In genomic region chr13:32776350-32776749, GRCm38 (mm10) we compare ENCODE assay signal across 17 mouse cellular contexts. TPM values are rescaled to one million over a fixed set of nuclear protein-coding genes. Genes with fewer than 3 reads are reported as not detected.
DNase-seq lines count a peak whose midpoint lies in the region; ATAC-seq lines count a peak whose summit lies in the region.
"Had no signal": no experiment of that assay in that cellular context is flagged by ENCODE, and none has a peak within 500 bp of the region (broad histone marks: within the 10 kb centered on the region; RNA-seq: fewer than 3 reads in every experiment).

No protein-coding gene starts in this region.

- H3K4me3 ChIP-seq in heart, embryonic 13.5 days: no peak overlapping the region
- no peak overlapping the region for H3K4me3 ChIP-seq in heart, embryonic 16.5 days (ENCODE audit: low read length)
- H3K4me3 ChIP-seq: erythroblast, embryonic 14.5 days; left cerebral cortex, adult 2 months; midbrain, embryonic 10.5 days; neural tube, embryonic 12.5 days had no signal

- H3K9me3 ChIP-seq in heart, embryonic 13.5 days: no peaks in the 10 kb centered on the region
- H3K9me3 ChIP-seq in heart, embryonic 16.5 days (replicated peaks; ENCODE audit: control insufficient read depth, low read length): no peaks in the 10 kb centered on the region
- H3K9me3 ChIP-seq: midbrain, embryonic 10.5 days; neural tube, embryonic 12.5 days had no signal

- WGBS in heart, embryonic 13.5 days: 71% methylated on average over 10 of the region's 10 CpGs
- WGBS in heart, embryonic 16.5 days: 74% methylated on average over 10 of the region's 10 CpGs

- intact Hi-C loops in left cerebral cortex, postnatal 14 days (cut with DNase I): no loop called here

- peaks cover 21% of the 10 kb centered on the region for H3K4me1 ChIP-seq in heart, embryonic 13.5 days
- peaks cover 17% of the 10 kb centered on the region for H3K4me1 ChIP-seq in heart, embryonic 16.5 days (ENCODE audit: control insufficient read depth, insufficient read depth, low read length)
- H3K4me1 ChIP-seq: midbrain, embryonic 10.5 days; neural tube, embryonic 12.5 days had no signal

- peak overlapping the region; percentile 52 for H3K27ac ChIP-seq in heart, embryonic 13.5 days (replicated peaks)
- H3K27ac ChIP-seq in heart, embryonic 16.5 days (ENCODE audit: low read length): peak overlapping the region; percentile 73
- H3K27ac ChIP-seq: hindbrain, postnatal 0 days; left cerebral cortex, adult 2 months; midbrain, embryonic 10.5 days; neural tube, embryonic 12.5 days; stomach, postnatal 0 days had no signal

- no peaks in the 10 kb centered on the region for H3K27me3 ChIP-seq in heart, embryonic 13.5 days (replicated peaks)
- no peaks in the 10 kb centered on the region for H3K27me3 ChIP-seq in heart, embryonic 16.5 days (ENCODE audit: control insufficient read depth, insufficient read depth, low read length)
- H3K27me3 ChIP-seq: neural tube, embryonic 12.5 days had no signal

- no peak overlapping the region for H3K4me2 ChIP-seq in heart, embryonic 13.5 days
- peak overlapping the region; percentile 36 for H3K4me2 ChIP-seq in heart, embryonic 16.5 days (ENCODE audit: low read depth, low read length)
- H3K4me2 ChIP-seq: neural tube, embryonic 12.5 days had no signal

- no peak for ATAC-seq in heart, embryonic 13.5 days (ENCODE audit: extremely low read depth, insufficient number of reproducible peaks, low FRiP score, low TSS enrichment)
- peak; percentile 45; the same call in 1 of the 2 replicates for ATAC-seq in heart, embryonic 16.5 days (replicated peaks; ENCODE audit: extremely low read depth, insufficient read depth, low FRiP score)
- ATAC-seq: forebrain, embryonic 14.5 days; hindbrain, postnatal 0 days had no signal

- no peaks in the 10 kb centered on the region for H3K36me3 ChIP-seq in heart, embryonic 13.5 days
- H3K36me3 ChIP-seq in heart, embryonic 16.5 days (ENCODE audit: control insufficient read depth, insufficient read depth): no peaks in the 10 kb centered on the region
- H3K36me3 ChIP-seq: midbrain, embryonic 10.5 days; neural tube, embryonic 12.5 days had no signal

- peak; percentile 24 for DNase-seq in adrenal gland, adult 8-10 months
- DNase-seq in adrenal gland, postnatal 25 days: no peak
- no peak for DNase-seq in heart, adult 8-10 months (ENCODE audit: low spot score)
- peak; percentile 75 for DNase-seq in skeletal muscle tissue, adult 2 months (ENCODE audit: low read depth, low spot score)
- no peak for DNase-seq in left cerebral cortex, postnatal 14 days (ENCODE audit: low spot score in 2 of 2)
- DNase-seq: kidney, adult 18-20 months; lung, adult 18-20 months had no signal

- H3K9ac ChIP-seq in heart, embryonic 13.5 days: no peak overlapping the region
- H3K9ac ChIP-seq in heart, embryonic 16.5 days (ENCODE audit: low read length): peak overlapping the region; percentile 13; the same call in 1 of the 2 replicates
- H3K9ac ChIP-seq: neural tube, embryonic 12.5 days had no signal

RNA-seq across cellular contexts. Expression of gene Mylk4, which starts 7.4 kb away (rescaled TPM):
- under 1 TPM in 1 of 4 experiments, not detected in 3; 0.05 TPM for total RNA-seq in adrenal gland, adult 8-10 months (2022)
- total RNA-seq in adrenal gland, postnatal 25 days (2021): 0.06 TPM in 1 of 2 replicates, not detected in the other
- polyA plus RNA-seq in heart, embryonic 13.5 days (2015; fragmentation: Nextera tagmentation; extraction: Ambion mirVana): 0.28 and 0.45 TPM in 2 replicates
- 100 to 1,000 TPM; 269 to 374 (median 349) TPM for total RNA-seq in heart, adult 8-10 months (2022)
- 1.3 and 1.7 TPM in 2 replicates for polyA plus RNA-seq in heart, embryonic 16.5 days (2015; fragmentation: Nextera tagmentation; extraction: Ambion mirVana)
- under 1 TPM; 0.32 to 0.33 TPM for total RNA-seq in left cerebral cortex, postnatal 14 days (2021)
- total RNA-seq: hindbrain, postnatal 0 days had no signal
- polyA plus RNA-seq: erythroblast, embryonic 14.5 days; forebrain, embryonic 14.5 days; liver, adult 2 months; midbrain, embryonic 10.5 days had no signal

RNA-seq across cellular contexts. Expression of gene Wrnip1, which starts 25.5 kb away (rescaled TPM):
- 10 to 100 TPM; 33.1 to 50.4 (median 42.2) TPM for total RNA-seq in adrenal gland, adult 8-10 months (2022)
- 44.7 and 70.5 TPM in 2 replicates for total RNA-seq in adrenal gland, postnatal 25 days (2021)
- polyA plus RNA-seq in heart, embryonic 13.5 days (2015; fragmentation: Nextera tagmentation; extraction: Ambion mirVana): 19.1 and 19.4 TPM in 2 replicates
- total RNA-seq in heart, adult 8-10 months (2022): 10 to 100 TPM; 17.0 to 24.1 (median 21.1) TPM
- 19.7 and 24.8 TPM in 2 replicates for polyA plus RNA-seq in heart, embryonic 16.5 days (2015; fragmentation: Nextera tagmentation; extraction: Ambion mirVana)
- 10 to 100 TPM; 56.4 to 60.6 TPM for total RNA-seq in left cerebral cortex, postnatal 14 days (2021)

RNA-seq across cellular contexts. Expression of gene D930007J09Rik, which starts 26.3 kb away (rescaled TPM):
- under 1 TPM in 1 of 4 experiments, not detected in 3; 0.75 TPM for total RNA-seq in adrenal gland, adult 8-10 months (2022)
- total RNA-seq in adrenal gland, postnatal 25 days (2021): not detected in 2 replicates
- polyA plus RNA-seq in heart, embryonic 13.5 days (2015; fragmentation: Nextera tagmentation; extraction: Ambion mirVana): not detected in 2 replicates
- not detected for total RNA-seq in heart, adult 8-10 months (2022)
- not detected in 2 replicates for polyA plus RNA-seq in heart, embryonic 16.5 days (2015; fragmentation: Nextera tagmentation; extraction: Ambion mirVana)
- total RNA-seq in left cerebral cortex, postnatal 14 days (2021): 1 to 10 TPM; 1.8 TPM
- total RNA-seq: hindbrain, postnatal 0 days; left cerebral cortex, adult 2 months; liver, adult 2 months had no signal
- polyA plus RNA-seq: erythroblast, embryonic 14.5 days; forebrain, embryonic 14.5 days; hindbrain, postnatal 0 days; liver, adult 2 months; midbrain, embryonic 10.5 days; neural tube, embryonic 12.5 days; stomach, postnatal 0 days had no signal

Comparison
In these comparisons a context has a peak if more than half of its experiments do, and no peak if none do; other contexts are left out.
1. DNase-seq: peak in adrenal gland, adult 8-10 months (single experiment) and skeletal muscle tissue, adult 2 months (single experiment); none in adrenal gland, postnatal 25 days (single experiment), heart, adult 8-10 months (single experiment) and left cerebral cortex, postnatal 14 days (0 of 2).
2. RNA of gene Mylk4, which starts 7.4 kb away (total RNA-seq): 269 to 374 TPM in heart, adult 8-10 months; 0.32 to 0.33 TPM in left cerebral cortex, postnatal 14 days, 0.06 TPM in adrenal gland, postnatal 25 days and 0.05 TPM in adrenal gland, adult 8-10 months; every median in the first group is over 100 times any median in the second.